Mouse (Mus musculus) thymus, adult 2 months (tissue): Measurements from ENCODE around the gene Chrna9.

Source experiments
- CTCF ChIP-seq: fragments of 200-500 bp; IDR thresholded peaks from 2 replicates; pipeline ENCODE4 v1.5.1; 2012; ENCODE audit warnings: mild to moderate bottlenecking, control low read depth, low read length, moderate library complexity, borderline replicate concordance; ENCODE audit not compliant: control insufficient read depth, poor library complexity, insufficient read depth; ENCODE audit errors: extremely low read depth
- POLR2A ChIP-seq: fragments of 200-500 bp; IDR thresholded peaks from 2 replicates; pipeline ENCODE4 v1.6.1; 2012; ENCODE audit warnings: mild to moderate bottlenecking, low read length, control low read depth, moderate library complexity; ENCODE audit not compliant: control insufficient read depth, poor library complexity, insufficient read depth; ENCODE audit errors: extremely low read depth

DNA sequence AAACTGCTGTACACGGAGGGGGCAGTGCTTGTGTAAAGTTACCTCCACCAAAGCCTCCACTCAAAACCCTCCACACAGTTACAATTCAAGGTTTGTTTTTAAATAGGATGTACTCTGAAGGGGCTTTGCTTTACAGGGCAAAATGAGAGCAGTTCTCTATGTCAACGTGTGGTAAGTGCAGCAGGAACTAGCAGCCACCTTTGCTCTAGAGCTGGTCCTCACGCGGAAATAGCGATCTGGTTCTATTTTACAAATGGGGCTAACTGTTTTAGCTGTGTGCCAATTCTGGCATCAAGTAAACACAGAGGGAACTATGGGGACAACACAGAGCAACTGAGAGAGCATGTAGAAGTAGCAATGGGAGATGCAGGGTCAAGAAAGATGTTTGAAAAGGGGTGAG lies 46.6 kb upstream of the Chrna9 start:
- no peak for TF ChIP-seq CTCF
- TF ChIP-seq POLR2A = no peak
